Mouse (Mus musculus) kidney, postnatal 36 days (tissue): ENCODE results near the gene Tcl1b4.
"Not testable (repeated sequence)": the region's sequence is repeated elsewhere in the genome, so short reads cannot be mapped to it uniquely, and the experiment has no call there.

Experiments used
- DNase-seq, 2 experiments: peaks; one replicate each; pipeline ENCODE4 v3.0.0; 2021 to 2022; ENCODE audit warnings: mixed read lengths in 2 of 2

The Tcl1b4 gene

GRCm38 (mm10) chr12:105201657-105202056, at the start of gene Tcl1b4:
TSS of gene Tcl1b4 (plus strand) at chr12:105201957.
- DNase-seq, result not testable (repeated sequence)

GRCm38 (mm10) chr12:105155286-105155685, 46.5 kb upstream of the Tcl1b4 start:
- not testable (repeated sequence) for DNase-seq

- DNase-seq, result no peak
Observed at GRCm38 (mm10) chr12:105158842-105159241, 42.9 kb upstream of the Tcl1b4 start.

- no peak for DNase-seq
Observed at GRCm38 (mm10) chr12:105159390-105159789, 42.4 kb upstream of the Tcl1b4 start, which contains the start of gene Tcl1b1. TSS of gene Tcl1b1 (plus strand) at chr12:105159690.

- DNase-seq, result no peak
Observed at GRCm38 (mm10) chr12:105166734-105167133, 35.0 kb upstream of the Tcl1b4 start.

GRCm38 (mm10) chr12:105173366-105173765, 28.4 kb upstream of the Tcl1b4 start:
- no peak for DNase-seq

- DNase-seq, result peak; percentile 35 to 83
Observed at GRCm38 (mm10) chr12:105174318-105174717, 27.4 kb upstream of the Tcl1b4 start.

GRCm38 (mm10) chr12:105176044-105176443, 25.7 kb upstream of the Tcl1b4 start, which contains the start of gene Tcl1b5:
TSS of gene Tcl1b5 (plus strand) at chr12:105176344.
- DNase-seq, result not testable (repeated sequence)

- DNase-seq, result not testable (repeated sequence)
Observed at GRCm38 (mm10) chr12:105181040-105181644, 20.6 kb upstream of the Tcl1b4 start.

GRCm38 (mm10) chr12:105188980-105189379, 12.8 kb upstream of the Tcl1b4 start:
- DNase-seq, result peak in 1 of 2 experiments; percentile 55

- DNase-seq, result not testable (repeated sequence)
Observed at GRCm38 (mm10) chr12:105190743-105191142, 11.0 kb upstream of the Tcl1b4 start, which contains the start of gene Tcl1b3. TSS of gene Tcl1b3 (plus strand) at chr12:105191043.

- not testable (repeated sequence) for DNase-seq
Observed at GRCm38 (mm10) chr12:105199684-105200497, 1.9 kb upstream of the Tcl1b4 start.

GRCm38 (mm10) chr12:105207071-105207470, 5.3 kb downstream of the Tcl1b4 start:
- no peak for DNase-seq

GRCm38 (mm10) chr12:105208441-105208840, 6.7 kb downstream of the Tcl1b4 start:
- DNase-seq, result no peak

GRCm38 (mm10) chr12:105209231-105209630, 7.5 kb downstream of the Tcl1b4 start:
- DNase-seq, result no peak

GRCm38 (mm10) chr12:105217101-105217760, 15.5 kb downstream of the Tcl1b4 start:
- no peak for DNase-seq

- no peak for DNase-seq
Observed at GRCm38 (mm10) chr12:105222601-105223319, 21.0 kb downstream of the Tcl1b4 start, which contains the start of gene Tcl1. TSS of gene Tcl1 (minus strand) at chr12:105222793.

- peak in 1 of 2 experiments; percentile 3 for DNase-seq
Observed at GRCm38 (mm10) chr12:105224621-105225320, 23.0 kb downstream of the Tcl1b4 start.

GRCm38 (mm10) chr12:105234362-105234761, 32.6 kb downstream of the Tcl1b4 start:
- no peak for DNase-seq

- DNase-seq, result no peak
Observed at GRCm38 (mm10) chr12:105235091-105235490, 33.3 kb downstream of the Tcl1b4 start.

GRCm38 (mm10) chr12:105239060-105239459, 37.3 kb downstream of the Tcl1b4 start:
- DNase-seq, result no peak

- peak; percentile 11 to 41 for DNase-seq
Observed at GRCm38 (mm10) chr12:105248763-105249233, 47.0 kb downstream of the Tcl1b4 start.
